Mouse (Mus musculus): ENCODE measurements around the gene Lsr. TPM values are rescaled to one million over a fixed set of nuclear protein-coding genes. Genes with fewer than 3 reads are reported as not detected.
"Not testable (repeated sequence)": the region's sequence is repeated elsewhere in the genome, so short reads cannot be mapped to it uniquely, and the experiment has no call there.

The Lsr gene
- polyA plus RNA-seq, 1 experiment from 2014 or later = 22.7 TPM

- Histone ChIP-seq H3K4me2 (ENCODE audit: low read depth, low read length) (no peak overlapping the region), H3K27ac (replicated peaks; ENCODE audit: low read depth, low read length) (no peak overlapping the region), H3K9ac (ENCODE audit: low read depth, low read length) (no peak overlapping the region), H3K27me3 (replicated peaks; ENCODE audit: control insufficient read depth, insufficient read depth, low read length) (no peaks in the 10 kb centered on the region), H3K9me3 (ENCODE audit: control insufficient read depth, low read length) (no peaks in the 10 kb centered on the region), H3K36me3 (ENCODE audit: control insufficient read depth, insufficient read depth, low read length) (peaks cover 67% of the 10 kb centered on the region), H3K4me1 (ENCODE audit: control insufficient read depth, insufficient read depth, low read length) (peaks cover 4% of the 10 kb centered on the region; the same call in 1 of the 2 replicates), H3K4me3 (ENCODE audit: low read depth, low read length) (no peak overlapping the region)
- ATAC-seq (ENCODE audit: low read depth) = no peak
- WGBS = 94% methylated on average over 16 of the region's 16 CpGs
- DNase-seq (ENCODE audit: low spot score) = no peak
Measured at GRCm38 (mm10) chr7:30952441-30953265, 20.6 kb downstream of the Lsr start.

DNA sequence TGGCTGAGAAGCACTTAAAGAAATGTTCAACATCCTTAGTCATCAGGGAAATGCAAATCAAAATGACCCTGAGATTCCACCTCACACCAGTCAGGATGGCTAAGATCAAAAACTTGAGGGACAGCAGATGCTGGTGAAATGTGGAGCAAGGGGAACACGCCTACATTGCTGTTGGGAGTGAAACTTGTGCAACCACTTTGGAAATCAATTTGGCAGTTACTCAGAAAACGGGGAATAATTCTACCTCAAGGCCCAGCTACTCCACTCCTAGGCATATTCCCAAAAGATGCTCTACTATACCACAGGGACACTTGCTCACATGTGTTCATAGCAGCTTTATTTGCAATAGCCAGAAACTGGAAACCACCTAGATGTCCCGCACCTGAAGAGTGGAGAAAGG is 23.4 kb downstream of the Lsr start:
- not testable (repeated sequence) for ATAC-seq (ENCODE audit: low read depth); H3K27ac ChIP-seq (replicated peaks; ENCODE audit: low read depth, low read length); H3K9ac ChIP-seq (ENCODE audit: low read depth, low read length); H3K4me3 ChIP-seq (ENCODE audit: low read depth, low read length); H3K27me3 ChIP-seq (replicated peaks; ENCODE audit: control insufficient read depth, insufficient read depth, low read length); H3K9me3 ChIP-seq (ENCODE audit: control insufficient read depth, low read length); DNase-seq (ENCODE audit: low spot score); H3K4me2 ChIP-seq (ENCODE audit: low read depth, low read length); H3K4me1 ChIP-seq (ENCODE audit: control insufficient read depth, insufficient read depth, low read length)
- 83% methylated on average over 3 of the region's 3 CpGs for WGBS
- H3K36me3 ChIP-seq (ENCODE audit: control insufficient read depth, insufficient read depth, low read length) = peaks cover 77% of the 10 kb centered on the region

DNA sequence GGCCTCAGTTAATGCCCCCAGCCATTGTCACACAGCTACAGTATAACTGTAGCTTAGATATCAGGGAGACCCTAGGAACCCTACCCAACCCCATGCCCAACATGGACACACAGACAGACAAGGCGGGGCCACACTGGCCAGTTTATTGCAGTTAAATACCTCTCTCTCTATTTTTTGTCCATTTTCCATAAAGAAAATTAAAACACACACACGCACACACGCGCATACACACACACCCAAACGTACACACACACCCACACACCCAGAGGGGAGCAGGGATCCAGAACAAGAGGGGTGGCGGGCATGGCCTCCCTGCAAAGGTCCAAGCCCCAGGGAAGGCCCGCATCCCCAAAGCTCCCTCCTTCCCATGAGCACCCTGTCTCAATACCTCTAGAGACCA is 27.4 kb downstream of the Lsr start:
- Histone ChIP-seq H3K9me3 (ENCODE audit: control insufficient read depth, low read length) (no peaks in the 10 kb centered on the region), H3K27ac (replicated peaks; ENCODE audit: low read depth, low read length) (no peak overlapping the region), H3K27me3 (replicated peaks; ENCODE audit: control insufficient read depth, insufficient read depth, low read length) (no peaks in the 10 kb centered on the region), H3K36me3 (ENCODE audit: control insufficient read depth, insufficient read depth, low read length) (peaks cover 38% of the 10 kb centered on the region), H3K4me2 (ENCODE audit: low read depth, low read length) (no peak overlapping the region), H3K4me1 (ENCODE audit: control insufficient read depth, insufficient read depth, low read length) (no peaks in the 10 kb centered on the region), H3K9ac (ENCODE audit: low read depth, low read length) (no peak overlapping the region), H3K4me3 (ENCODE audit: low read depth, low read length) (no peak overlapping the region)
- no peak for ATAC-seq (ENCODE audit: low read depth)
- WGBS = 94% methylated on average over 7 of the region's 7 CpGs
- DNase-seq (ENCODE audit: low spot score) = no peak

- not testable (repeated sequence) for DNase-seq (ENCODE audit: low spot score); H3K27me3 ChIP-seq (replicated peaks; ENCODE audit: control insufficient read depth, insufficient read depth, low read length); ATAC-seq (ENCODE audit: low read depth); H3K27ac ChIP-seq (replicated peaks; ENCODE audit: low read depth, low read length); H3K4me3 ChIP-seq (ENCODE audit: low read depth, low read length); H3K4me1 ChIP-seq (ENCODE audit: control insufficient read depth, insufficient read depth, low read length); H3K4me2 ChIP-seq (ENCODE audit: low read depth, low read length); H3K9me3 ChIP-seq (ENCODE audit: control insufficient read depth, low read length); H3K9ac ChIP-seq (ENCODE audit: low read depth, low read length)
- 86% methylated on average over 7 of the region's 7 CpGs for WGBS
- peaks cover 34% of the 10 kb centered on the region for H3K36me3 ChIP-seq (ENCODE audit: control insufficient read depth, insufficient read depth, low read length)
Measured at GRCm38 (mm10) chr7:30945466-30945865, 27.8 kb downstream of the Lsr start.

GRCm38 (mm10) chr7:30944706-30945105 is 28.6 kb downstream of the Lsr start:
- 66% methylated on average over 2 of the region's 2 CpGs for WGBS
- H3K27me3 ChIP-seq (replicated peaks; ENCODE audit: control insufficient read depth, insufficient read depth, low read length); H3K4me2 ChIP-seq (ENCODE audit: low read depth, low read length); H3K9ac ChIP-seq (ENCODE audit: low read depth, low read length); ATAC-seq (ENCODE audit: low read depth); DNase-seq (ENCODE audit: low spot score); H3K4me1 ChIP-seq (ENCODE audit: control insufficient read depth, insufficient read depth, low read length); H3K9me3 ChIP-seq (ENCODE audit: control insufficient read depth, low read length); H3K27ac ChIP-seq (replicated peaks; ENCODE audit: low read depth, low read length); H3K4me3 ChIP-seq (ENCODE audit: low read depth, low read length): not testable (repeated sequence)
- peaks cover 27% of the 10 kb centered on the region for H3K36me3 ChIP-seq (ENCODE audit: control insufficient read depth, insufficient read depth, low read length)

DNA sequence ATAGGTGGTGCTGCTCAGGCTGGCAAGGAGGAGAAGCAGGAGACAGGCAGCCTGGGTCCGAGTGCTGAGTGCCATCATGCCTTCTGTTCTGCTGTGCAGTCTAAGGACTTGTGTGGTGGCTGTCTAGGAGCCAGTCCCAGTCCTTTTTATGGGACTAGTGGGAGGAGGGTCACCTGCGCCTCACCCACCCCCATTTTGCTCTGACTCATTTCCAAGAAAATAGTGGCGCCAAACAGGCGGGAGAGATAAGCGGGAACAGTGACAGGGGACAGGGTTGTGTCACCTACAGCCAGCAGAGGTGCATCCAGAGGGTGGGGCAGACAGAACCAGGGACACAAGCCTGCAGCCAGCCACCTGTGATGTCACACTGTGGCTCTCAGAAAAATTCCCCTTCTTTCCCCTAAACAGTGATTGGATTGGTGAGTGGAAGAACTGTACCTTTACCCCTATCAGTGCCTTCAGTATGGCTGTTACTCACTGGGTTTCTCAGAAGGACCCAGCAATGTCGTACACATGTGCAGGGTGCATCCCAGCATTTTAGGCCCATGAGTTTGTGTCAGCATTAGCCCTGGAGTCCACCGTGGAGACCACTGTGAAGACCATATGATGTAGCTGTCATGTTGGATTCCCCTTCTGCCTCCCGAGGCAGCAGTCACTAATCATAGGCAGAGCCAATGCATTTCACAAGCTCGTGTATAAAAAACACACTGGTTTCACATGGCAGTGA is 29.2 kb downstream of the Lsr start, which contains the start of gene Hamp:
TSS of gene Hamp (minus strand) at position 124 of the 727 bp plus-strand sequence.
- peaks cover 21% of the 10 kb centered on the region for H3K36me3 ChIP-seq (ENCODE audit: control insufficient read depth, insufficient read depth, low read length)
- no peak within 1 kb of the TSS for H3K9ac ChIP-seq (ENCODE audit: low read depth, low read length)
- ATAC-seq (ENCODE audit: low read depth) (no peak), DNase-seq (ENCODE audit: low spot score) (no peak)
- no peaks in the 10 kb centered on the region for H3K4me1 ChIP-seq (ENCODE audit: control insufficient read depth, insufficient read depth, low read length)
- H3K4me3 ChIP-seq (ENCODE audit: low read depth, low read length) = no peak within 1 kb of the TSS
- no peak within 1 kb of the TSS for H3K4me2 ChIP-seq (ENCODE audit: low read depth, low read length)
- WGBS = 64% methylated on average over 9 of the region's 9 CpGs
- H3K27me3 ChIP-seq (replicated peaks; ENCODE audit: control insufficient read depth, insufficient read depth, low read length) = no peaks in the 10 kb centered on the region
- H3K27ac ChIP-seq (replicated peaks; ENCODE audit: low read depth, low read length) = no peak within 1 kb of the TSS
- H3K9me3 ChIP-seq (ENCODE audit: control insufficient read depth, low read length) = no peaks in the 10 kb centered on the region

- 64% methylated on average over 2 of the region's 3 CpGs for WGBS
- H3K4me2 ChIP-seq (ENCODE audit: low read depth, low read length); H3K27ac ChIP-seq (replicated peaks; ENCODE audit: low read depth, low read length); H3K27me3 ChIP-seq (replicated peaks; ENCODE audit: control insufficient read depth, insufficient read depth, low read length); H3K4me1 ChIP-seq (ENCODE audit: control insufficient read depth, insufficient read depth, low read length); H3K4me3 ChIP-seq (ENCODE audit: low read depth, low read length); DNase-seq (ENCODE audit: low spot score); ATAC-seq (ENCODE audit: low read depth); H3K9me3 ChIP-seq (ENCODE audit: control insufficient read depth, low read length); H3K9ac ChIP-seq (ENCODE audit: low read depth, low read length): not testable (repeated sequence)
- peaks cover 13% of the 10 kb centered on the region for H3K36me3 ChIP-seq (ENCODE audit: control insufficient read depth, insufficient read depth, low read length)
Measured at GRCm38 (mm10) chr7:30942365-30942764, 30.9 kb downstream of the Lsr start.

- not testable (repeated sequence) for H3K4me3 ChIP-seq (ENCODE audit: low read depth, low read length); ATAC-seq (ENCODE audit: low read depth); H3K4me2 ChIP-seq (ENCODE audit: low read depth, low read length); H3K9me3 ChIP-seq (ENCODE audit: control insufficient read depth, low read length); H3K9ac ChIP-seq (ENCODE audit: low read depth, low read length); H3K4me1 ChIP-seq (ENCODE audit: control insufficient read depth, insufficient read depth, low read length); DNase-seq (ENCODE audit: low spot score); H3K27ac ChIP-seq (replicated peaks; ENCODE audit: low read depth, low read length); H3K27me3 ChIP-seq (replicated peaks; ENCODE audit: control insufficient read depth, insufficient read depth, low read length); H3K36me3 ChIP-seq (ENCODE audit: control insufficient read depth, insufficient read depth, low read length)
- 89% methylated on average over 1 of the region's 1 CpGs for WGBS
Measured at GRCm38 (mm10) chr7:30940070-30940469, 33.2 kb downstream of the Lsr start.

Data from embryonic facial prominence, embryonic 14.5 days (tissue).